Mouse (Mus musculus) left cerebral cortex, postnatal 25 days (tissue): ENCODE data around the gene Gm9780. TPM values are rescaled to one million over a fixed set of nuclear protein-coding genes. Genes with fewer than 3 reads are reported as not detected.
"Not testable (repeated sequence)": the region's sequence is repeated elsewhere in the genome, so short reads cannot be mapped to it uniquely, and the experiment has no call there.

Source experiments
- DNase-seq, 2 experiments: peaks; one replicate each; pipeline ENCODE4 v3.0.0; 2022; ENCODE audit warnings: low spot score in 2 of 2, mixed read lengths in 1 of 2
- intact Hi-C: fragments of 180-260 bp; cut with DNase I; formaldehyde crosslinking; loops from one replicate; pipeline ENCODE4 v1.15.1; 2025
- total RNA-seq, 2 experiments: library from RNA; stranded (reverse); gene quantifications; 2 replicates each; pipeline ENCODE4 v1.2.3; 2021

The Gm9780 gene
- 1 to 10 TPM; 2.9 to 5.4 TPM for total RNA-seq

DNA sequence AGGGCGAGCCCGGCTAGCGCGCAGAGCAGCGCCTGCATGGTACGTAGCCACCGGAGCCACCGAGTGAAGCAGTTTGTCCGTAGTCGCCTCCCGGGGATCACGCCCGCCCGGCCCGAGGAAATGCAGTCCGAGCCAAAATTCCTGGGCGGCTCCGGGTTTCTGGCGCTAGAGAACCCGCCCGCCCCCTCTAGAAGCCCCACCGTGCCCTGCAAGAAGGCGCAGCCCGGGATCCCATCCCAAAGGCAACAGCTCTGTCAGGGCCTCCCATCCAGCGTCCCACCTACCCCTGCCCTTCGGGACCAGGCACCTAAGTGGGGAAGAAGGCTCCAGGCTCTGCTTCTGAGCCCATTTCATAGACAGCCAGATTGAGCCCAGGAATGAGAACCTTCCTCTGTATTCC lies at the start of gene Gm9780:
Gm9780 (minus strand) TSS at position 101 of the 400 bp plus-strand sequence.
- intact Hi-C loops, DNase-seq: not testable (repeated sequence)

GRCm38 (mm10) chr14:26081997-26082396 lies 39.5 kb upstream of the Gm9780 start, which contains the start of gene Cphx3:
Cphx3 (plus strand) TSS chr14:26082297.
- intact Hi-C loops, DNase-seq: not testable (repeated sequence)

GRCm38 (mm10) chr14:26081216-26081615 lies 38.7 kb upstream of the Gm9780 start, which contains the start of gene Cphx2:
Cphx2 (plus strand) TSS chr14:26081516.
- intact Hi-C loops, DNase-seq: not testable (repeated sequence)

GRCm38 (mm10) chr14:26076620-26077390 lies 34.3 kb upstream of the Gm9780 start:
- DNase-seq, intact Hi-C loops: not testable (repeated sequence)

DNA sequence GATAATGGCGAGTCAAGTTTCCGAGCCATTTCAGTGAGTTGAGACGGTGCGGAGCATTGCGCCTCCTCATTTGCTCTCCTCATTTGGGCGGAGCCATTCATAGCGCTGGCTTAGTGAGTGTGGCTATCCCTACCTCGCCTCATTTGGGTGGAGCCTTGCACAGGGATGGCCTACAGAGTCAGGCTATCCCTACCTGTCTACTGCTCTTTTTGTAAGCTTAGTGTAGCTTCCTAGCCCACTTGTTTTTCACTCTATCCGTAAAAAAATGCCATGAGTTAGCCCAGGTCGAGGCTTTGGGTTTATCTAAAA lies 24.8 kb upstream of the Gm9780 start, which contains the start of gene Tmem254c:
Tmem254c (minus strand) TSS at position 31 of the 309 bp plus-strand sequence.
- DNase-seq, intact Hi-C loops: not testable (repeated sequence)

- DNase-seq, intact Hi-C loops: not testable (repeated sequence)
Observed at GRCm38 (mm10) chr14:26066574-26067324, 24.2 kb upstream of the Gm9780 start.

DNA sequence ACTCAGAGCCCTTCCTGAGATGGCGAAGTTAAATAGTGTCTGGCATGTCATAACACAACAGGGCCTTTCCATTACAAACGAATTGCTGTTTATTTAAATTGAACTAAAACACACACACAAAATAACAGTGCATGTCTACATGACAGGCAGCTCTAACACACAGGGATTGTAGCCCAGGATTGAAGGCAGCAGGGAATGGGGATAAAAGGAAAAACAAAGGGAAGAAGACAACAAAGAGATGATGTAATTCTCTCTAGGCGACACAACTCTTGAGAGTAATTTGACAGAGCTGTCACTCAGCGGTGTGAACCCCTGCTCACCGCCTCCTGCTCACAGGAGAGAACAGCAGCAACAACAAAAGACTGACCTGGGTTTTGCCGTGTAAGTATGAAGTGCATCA lies 16.9 kb upstream of the Gm9780 start:
- intact Hi-C loops, DNase-seq: not testable (repeated sequence)

- DNase-seq, intact Hi-C loops: not testable (repeated sequence)
Observed at GRCm38 (mm10) chr14:26058184-26058583, 15.7 kb upstream of the Gm9780 start.

- intact Hi-C loops, result not testable (repeated sequence)
Observed at GRCm38 (mm10) chr14:26048767-26049166, 6.3 kb upstream of the Gm9780 start.

GRCm38 (mm10) chr14:26047026-26047425 lies 4.5 kb upstream of the Gm9780 start:
- intact Hi-C loops, result not testable (repeated sequence)

More at GRCm38 (mm10) chr14:26048767-26049166, 6.3 kb upstream of the Gm9780 start:
- DNase-seq, result not testable (repeated sequence)

GRCm38 (mm10) chr14:26045007-26045406 lies 2.5 kb upstream of the Gm9780 start:
- DNase-seq, intact Hi-C loops: not testable (repeated sequence)

More at GRCm38 (mm10) chr14:26047026-26047425, 4.5 kb upstream of the Gm9780 start:
- DNase-seq, result not testable (repeated sequence)

DNA sequence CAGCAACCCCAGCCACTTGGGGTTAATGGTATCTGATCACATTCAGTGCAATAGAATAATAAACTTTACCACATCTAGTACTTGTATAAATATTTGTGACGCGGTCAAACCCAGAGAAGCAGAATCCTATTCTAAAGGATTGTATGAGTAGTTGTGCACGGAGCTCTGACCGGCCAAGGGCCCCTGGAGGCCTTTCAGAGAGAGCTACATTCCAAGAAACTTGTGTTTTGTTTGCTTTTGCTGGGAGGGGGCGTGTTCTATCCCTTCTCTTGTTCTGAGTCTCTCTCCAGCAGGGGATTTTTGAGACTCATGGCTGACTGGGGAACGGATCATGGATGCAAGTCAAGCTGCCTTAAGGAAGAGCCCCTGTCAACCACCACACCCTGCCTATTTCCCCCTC lies 7.1 kb downstream of the Gm9780 start:
- intact Hi-C loops, DNase-seq: not testable (repeated sequence)

- intact Hi-C loops, DNase-seq: not testable (repeated sequence)
Observed at GRCm38 (mm10) chr14:26034364-26034763, 8.1 kb downstream of the Gm9780 start.

GRCm38 (mm10) chr14:26025653-26026052 lies 16.9 kb downstream of the Gm9780 start:
- DNase-seq, intact Hi-C loops: not testable (repeated sequence)

DNA sequence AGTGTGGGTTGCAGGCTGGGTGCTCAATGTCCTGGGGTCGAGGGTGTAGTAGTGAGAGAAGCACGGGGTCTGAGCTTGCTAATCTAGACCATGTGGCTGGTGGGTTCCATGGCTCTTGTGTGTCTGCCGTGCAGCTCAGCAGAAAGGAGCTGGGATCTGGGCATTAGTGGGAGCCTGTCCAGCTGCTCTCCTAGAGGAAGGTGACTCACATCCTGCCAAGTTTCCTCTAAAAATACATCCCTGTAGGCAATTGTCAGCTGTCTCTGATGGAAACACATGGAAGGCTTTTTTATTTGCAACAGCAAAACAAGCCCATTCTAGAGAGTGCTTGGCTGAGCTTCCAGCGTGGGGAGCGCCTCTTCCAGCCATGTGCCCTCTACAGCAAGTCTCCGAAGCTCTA lies 19.7 kb downstream of the Gm9780 start:
- DNase-seq, intact Hi-C loops: not testable (repeated sequence)

DNA sequence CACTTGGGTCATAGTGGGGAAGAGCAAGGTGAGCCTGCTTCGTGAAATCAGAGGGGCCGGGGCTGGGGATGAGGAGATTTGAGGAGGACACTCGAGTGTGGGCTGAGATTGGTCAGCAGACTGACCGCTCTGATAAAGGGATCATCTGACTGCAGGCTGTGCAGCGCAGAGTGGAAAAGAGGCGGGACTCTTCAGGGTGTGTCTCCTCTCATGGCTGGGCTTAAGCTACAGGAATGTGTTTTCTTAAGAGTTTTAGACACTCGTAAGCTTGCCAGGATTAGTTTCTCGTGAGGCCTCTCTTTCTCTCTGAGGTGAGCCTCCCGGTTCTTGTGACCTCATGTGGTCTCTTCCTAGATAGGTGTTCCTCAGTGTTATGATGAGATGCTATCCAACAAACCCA lies 21.0 kb downstream of the Gm9780 start:
- DNase-seq, intact Hi-C loops: not testable (repeated sequence)

GRCm38 (mm10) chr14:26016414-26016813 lies 26.1 kb downstream of the Gm9780 start:
- DNase-seq, intact Hi-C loops: not testable (repeated sequence)

DNA sequence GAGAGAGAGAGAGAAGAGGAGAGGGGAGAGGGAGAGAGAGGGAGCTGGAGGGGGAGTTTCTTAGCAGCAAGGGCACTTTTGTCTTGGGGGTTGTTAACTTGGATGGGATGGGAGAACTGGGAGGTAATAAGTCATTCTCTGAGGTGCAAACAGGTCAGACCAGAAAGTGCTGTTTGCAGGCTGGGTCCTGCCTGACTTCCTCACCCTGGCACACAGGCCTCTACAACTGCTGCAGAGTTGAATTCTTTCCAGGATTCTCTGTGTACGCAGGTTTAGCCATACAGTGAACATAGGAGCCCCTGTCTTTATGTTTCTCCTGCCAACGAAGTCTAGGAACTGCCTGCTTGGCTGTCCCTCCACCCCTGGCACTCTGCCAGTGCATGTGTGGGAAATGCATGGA lies 35.0 kb downstream of the Gm9780 start:
- intact Hi-C loops, DNase-seq: not testable (repeated sequence)

DNA sequence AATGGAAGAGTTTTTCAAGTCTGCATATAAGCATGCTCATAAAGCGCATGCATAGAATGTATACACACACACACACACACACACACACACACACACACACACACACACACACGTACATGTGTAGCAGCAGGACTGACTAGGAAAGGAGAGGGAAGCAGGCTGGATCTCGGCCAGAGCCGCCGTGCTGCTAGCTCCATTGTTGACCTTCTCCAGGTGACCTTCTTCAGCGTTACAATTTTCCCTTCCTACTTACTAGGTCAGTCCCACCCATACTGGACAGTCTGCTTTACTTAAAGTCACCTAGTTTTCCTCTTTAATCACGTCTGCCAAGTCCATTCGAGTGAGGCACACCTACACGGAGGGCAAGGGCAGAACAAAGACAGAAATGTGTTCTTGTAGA lies 60.6 kb downstream of the Gm9780 start:
- intact Hi-C loops, DNase-seq: not testable (repeated sequence)

- intact Hi-C loops, DNase-seq: not testable (repeated sequence)
Observed at GRCm38 (mm10) chr14:25979242-25979941, 63.1 kb downstream of the Gm9780 start.
